Mouse (Mus musculus): Measurements from ENCODE around the gene Zfp704. TPM values are rescaled to one million over a fixed set of nuclear protein-coding genes. Genes with fewer than 3 reads are reported as not detected.
A peak's percentile ranks its signal among the peaks of the same experiment; 100 is the strongest.

Zfp704 gene
- total RNA-seq, 2 experiments from 2014 or later: 29.9 to 30.7 TPM

DNA sequence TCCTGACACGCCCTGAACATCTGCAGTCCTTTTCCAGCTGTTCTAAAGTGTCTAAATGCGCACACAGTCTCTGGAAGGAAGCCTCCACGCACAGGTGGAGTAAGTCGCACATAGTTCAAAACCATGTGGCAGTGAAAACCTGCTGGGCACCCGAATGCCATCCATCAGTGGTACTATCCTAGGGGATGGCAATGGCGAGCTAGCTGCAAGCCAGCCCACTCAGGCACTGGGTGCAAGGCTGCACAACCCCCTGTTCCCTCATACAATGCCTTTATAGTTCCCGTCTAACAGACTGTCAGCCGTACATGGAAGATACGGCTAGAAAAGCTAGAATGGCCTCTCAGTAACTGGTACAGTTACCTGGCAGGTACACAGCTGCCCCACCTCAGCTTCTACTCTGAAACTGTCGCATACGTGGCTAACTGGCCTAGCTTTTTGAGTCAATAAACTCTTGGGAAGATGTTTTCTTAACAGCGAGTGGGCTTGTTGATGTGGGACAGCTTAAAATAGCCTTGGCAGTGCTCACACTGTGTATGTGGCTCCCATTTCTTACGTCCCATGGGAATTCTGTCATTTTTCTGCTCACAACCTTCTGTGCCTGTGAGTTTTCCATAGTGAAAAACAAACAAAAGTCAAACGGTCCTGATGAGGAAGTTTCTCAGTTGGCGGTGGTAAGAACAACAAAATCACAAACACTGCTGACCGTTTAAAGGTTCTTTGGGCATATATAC, 176.9 kb downstream of the Zfp704 start:
- peak in 1 of 2 experiments; percentile 5 for DNase-seq (ENCODE audit: low spot score in 2 of 2)

DNA sequence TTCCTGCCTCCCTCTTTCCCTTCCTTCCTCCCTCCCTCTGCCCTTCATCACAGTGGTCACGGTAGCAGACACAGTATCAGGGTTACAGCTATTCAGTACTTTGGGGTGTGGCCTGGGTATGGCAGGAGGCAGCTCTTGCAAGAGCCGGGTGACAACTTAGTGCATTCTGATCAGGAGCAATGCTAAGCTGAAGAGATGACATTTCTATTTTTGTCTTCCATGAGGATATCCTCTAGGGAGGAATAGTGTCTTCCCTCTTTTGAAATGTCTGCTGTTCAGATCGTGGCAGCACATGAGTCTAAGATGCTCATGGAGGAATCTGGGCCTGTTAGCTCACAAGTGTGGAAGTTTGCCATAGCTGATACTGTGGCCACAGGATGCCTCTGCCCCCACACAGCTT, 177.7 kb downstream of the Zfp704 start:
- peak in 1 of 2 experiments; percentile 3 for DNase-seq (ENCODE audit: low spot score in 2 of 2)

DNA sequence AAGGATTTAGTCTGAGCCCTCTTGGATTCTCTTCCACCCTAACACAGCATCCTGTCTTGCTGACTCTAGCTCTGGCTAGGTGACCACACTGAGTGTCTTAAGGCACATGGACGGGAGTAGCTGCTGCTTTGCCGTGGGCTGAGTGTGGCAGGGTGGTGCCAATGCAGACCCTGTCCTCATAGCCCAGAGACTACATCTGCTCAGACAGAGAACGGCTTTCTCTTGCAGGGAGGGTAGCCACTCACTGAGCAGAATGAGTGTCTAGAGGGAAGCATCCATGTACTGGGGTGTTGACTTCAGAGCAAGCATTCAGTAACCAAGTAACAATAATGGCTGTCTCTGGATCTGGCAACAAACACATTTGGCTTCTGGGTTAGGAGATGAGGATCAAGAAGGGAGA, 179.9 kb downstream of the Zfp704 start:
- DNase-seq (ENCODE audit: low spot score in 2 of 2): peak in 1 of 2 experiments; percentile 5

DNA sequence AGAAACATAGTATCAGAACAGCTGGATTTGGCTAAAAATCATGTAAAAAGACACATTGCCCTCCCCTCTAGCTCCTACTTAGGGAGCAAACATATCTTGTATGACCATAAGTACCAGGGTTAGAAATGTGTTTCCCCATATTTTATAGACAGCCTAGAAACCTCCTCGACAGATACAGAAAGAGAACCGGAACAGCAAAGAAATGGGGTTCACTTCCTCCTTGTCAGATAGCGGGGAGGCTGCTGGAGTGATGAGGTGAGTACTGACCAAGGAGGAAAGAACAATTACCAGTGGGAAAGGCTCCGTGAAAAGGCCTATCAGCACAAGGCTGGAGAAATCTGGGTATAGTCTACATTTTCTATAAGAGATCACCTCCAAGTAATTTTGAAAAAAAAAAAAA, 182.1 kb downstream of the Zfp704 start:
- no peak for DNase-seq (ENCODE audit: low spot score in 2 of 2)

DNA sequence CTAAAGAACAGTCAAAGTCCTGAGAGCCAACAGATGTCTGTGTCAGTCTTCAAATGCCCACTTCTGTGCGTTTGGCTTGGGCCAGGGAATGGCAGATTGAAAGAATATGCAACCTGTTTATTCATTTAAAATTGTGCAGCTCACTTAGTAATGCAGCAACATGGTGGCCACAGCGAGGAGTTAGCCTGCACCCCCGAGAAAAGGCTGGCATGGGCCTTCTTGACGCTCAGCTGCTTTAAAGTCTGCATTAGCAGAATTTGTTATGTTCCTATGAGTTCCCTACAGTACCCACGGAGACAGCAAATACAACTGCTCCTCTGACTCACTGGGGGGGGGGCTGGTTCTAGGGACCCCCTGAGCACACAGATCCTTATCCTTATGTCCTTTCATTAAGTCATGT, 184.2 kb downstream of the Zfp704 start:
- DNase-seq (ENCODE audit: low spot score in 2 of 2): no peak

DNA sequence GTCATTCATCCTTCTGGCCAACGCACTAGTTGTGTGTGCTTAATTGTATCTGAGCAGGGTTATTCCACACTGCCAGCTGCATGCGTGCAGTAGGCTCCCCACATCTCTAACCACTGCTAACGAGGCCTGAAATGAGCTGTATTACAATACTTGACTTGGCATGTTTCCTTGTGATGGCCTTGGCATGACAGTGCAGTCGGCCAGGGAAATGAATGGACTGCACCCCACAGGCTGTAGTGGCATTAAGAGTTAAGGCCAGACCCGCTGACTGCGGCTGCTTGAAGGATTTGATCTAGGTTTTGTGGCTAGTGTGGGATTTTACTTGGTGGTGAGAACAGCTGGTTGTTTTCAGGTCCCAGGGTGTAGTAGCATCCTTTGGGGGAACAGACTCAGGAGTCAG, 185.2 kb downstream of the Zfp704 start:
- DNase-seq (ENCODE audit: low spot score in 2 of 2): no peak

DNA sequence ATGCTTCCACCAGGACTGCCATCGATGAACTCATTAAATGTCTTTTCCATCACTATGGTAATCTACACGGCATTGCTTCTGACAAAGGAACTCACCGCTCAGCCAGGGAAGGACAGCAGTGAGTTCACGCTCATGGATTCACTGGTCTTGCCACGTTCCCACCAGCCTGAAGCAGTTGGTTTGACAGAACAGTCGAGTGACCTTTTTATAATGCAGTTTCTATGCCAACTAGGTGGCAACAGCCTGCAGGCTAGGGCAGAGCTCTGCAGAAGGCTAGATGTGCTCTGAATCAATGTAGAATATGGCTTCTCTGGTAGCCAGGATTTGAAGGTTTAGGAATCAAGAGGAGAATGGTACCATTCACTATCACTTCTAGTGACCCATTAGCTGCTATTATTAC, 186.2 kb downstream of the Zfp704 start:
- DNase-seq (ENCODE audit: low spot score in 2 of 2): no peak

DNA sequence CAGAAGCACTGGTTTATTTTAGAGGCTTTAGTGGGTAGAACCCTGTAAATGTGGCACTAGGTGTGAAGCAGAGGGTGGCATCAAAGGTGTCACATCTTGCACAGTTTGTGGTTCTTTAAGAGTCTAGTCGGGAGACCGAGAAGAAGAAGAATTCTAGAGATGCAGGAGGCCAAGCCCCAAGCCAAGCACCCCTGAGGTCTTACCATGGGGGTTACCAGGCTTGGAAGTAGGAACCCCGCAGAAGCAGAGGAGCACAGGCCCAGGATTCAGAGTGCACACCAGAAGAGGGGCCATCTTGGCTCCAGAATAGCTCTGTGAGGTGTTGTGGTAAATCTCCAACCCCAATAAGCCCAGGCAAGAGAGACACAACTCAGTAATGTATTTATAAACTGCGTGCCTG, 201.0 kb downstream of the Zfp704 start:
- DNase-seq (ENCODE audit: low spot score in 2 of 2): no peak

DNA sequence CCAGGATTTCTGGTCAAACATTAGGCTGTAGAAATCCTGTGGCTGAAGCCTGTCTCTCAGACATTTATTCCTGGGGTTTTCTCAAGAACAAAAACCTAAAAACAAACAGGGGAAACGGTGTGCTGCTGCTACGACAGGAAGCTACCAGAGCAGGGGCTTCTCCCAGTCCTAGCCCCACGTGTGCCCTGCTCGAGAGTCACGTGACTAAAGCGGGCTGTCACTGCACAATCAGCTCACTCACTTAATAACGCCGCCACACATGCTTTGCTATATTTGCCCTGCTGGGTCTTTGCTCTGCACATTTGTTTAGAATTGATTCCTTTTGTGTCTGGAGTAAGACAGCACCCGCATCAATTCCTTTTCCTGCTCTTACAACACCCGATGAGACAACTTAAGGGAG, 202.1 kb downstream of the Zfp704 start:
- DNase-seq (ENCODE audit: low spot score in 2 of 2): no peak

DNA sequence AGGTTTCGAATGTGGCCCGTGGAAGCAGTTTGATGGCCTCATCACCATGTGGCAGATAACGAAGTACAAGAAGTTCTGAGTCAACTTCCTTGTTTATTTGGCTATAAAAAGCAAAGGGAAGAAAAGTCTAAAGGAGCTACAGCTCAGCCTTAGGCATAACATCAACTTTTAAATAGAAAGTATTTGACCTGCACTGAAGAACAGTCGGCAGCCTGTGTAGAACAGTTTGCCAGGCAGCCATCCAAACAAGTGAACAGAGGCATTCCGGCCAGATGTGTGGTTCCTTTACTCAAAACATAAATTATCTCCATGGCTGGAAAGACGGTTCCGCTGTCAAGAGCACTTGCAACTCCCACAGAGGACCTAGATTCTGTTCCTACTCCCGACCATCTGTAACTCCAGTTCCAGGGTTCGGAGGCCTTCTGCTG, 202.8 kb downstream of the Zfp704 start:
- DNase-seq (ENCODE audit: low spot score in 2 of 2): peak in 1 of 2 experiments; percentile 35

DNA sequence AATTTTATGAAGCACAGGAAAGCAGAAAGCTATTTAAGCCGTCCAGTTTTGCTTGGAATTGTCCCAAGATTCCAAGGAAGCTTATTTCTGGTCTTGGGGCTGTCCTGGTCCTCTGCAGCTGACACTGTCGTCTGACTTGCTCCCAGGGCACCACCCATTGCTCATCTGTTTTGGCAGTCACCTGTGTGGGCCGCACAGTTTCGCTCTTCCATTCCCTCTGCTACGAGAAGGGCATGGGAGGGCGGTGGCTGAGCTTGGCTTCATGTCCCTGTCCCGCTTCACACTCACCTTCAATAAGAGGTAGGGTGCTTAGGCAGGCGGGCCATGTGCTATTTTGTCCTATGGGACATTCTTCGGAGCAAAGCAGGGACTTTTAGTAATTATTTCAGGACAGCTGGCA, 204.5 kb downstream of the Zfp704 start:
- DNase-seq (ENCODE audit: low spot score in 2 of 2): no peak

DNA sequence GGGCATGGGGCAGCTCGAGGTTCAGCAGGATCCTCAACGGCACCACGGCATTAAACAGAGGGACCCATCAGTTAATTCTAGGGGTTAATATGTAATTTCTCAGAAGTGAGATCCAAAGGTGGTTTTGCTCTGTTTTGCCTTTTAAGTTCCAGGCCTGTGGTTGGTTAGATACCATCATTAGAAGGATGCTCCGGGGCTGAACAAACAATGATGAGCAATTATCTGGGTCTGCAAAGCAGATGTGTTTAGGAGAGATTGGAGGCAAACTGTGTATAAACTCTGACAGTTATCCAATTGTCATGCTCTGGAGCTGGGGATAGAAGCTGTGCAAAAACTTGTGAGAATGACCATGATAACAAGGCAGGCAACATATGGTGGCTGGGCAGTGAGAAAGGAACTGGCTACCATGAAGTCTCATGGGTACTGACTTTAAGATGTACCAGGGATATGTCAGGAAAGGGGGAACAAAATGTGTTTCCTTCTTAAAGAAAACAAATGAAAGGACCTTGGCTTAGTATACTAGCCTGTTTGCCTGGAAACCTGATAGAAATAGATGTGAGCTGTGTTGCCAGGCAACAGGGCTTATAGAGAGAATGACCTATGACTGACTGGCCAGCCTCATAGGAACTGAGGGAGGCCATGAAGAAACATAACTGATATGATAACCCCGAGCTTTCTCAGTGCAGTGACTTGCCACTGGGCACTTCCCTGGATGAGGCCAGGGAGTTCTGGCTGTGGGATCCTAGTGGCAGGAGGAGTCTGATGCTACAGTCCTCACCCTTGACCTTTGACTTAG, 206.4 kb downstream of the Zfp704 start:
- DNase-seq (ENCODE audit: low spot score in 2 of 2): no peak

DNA sequence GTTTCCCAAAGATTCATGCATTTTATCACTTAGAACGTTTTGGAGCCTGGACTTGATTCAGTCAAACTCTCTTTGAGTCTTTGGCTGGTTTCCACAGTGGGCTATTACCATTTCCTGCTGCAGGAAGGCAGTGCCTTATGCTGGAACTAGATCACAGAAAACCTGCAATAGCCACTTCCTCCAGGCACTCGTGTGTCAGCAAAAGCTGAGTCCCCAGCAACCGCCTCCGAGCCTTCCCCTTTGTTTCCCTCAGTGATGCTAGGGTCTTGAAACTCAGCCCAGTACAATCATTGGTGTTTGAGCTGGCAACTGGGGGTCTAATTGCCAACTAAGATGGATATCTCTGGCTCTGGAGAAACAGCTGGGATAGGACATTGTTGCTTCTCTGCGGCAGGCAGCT, 207.0 kb downstream of the Zfp704 start:
- no peak for DNase-seq (ENCODE audit: low spot score in 2 of 2)

DNA sequence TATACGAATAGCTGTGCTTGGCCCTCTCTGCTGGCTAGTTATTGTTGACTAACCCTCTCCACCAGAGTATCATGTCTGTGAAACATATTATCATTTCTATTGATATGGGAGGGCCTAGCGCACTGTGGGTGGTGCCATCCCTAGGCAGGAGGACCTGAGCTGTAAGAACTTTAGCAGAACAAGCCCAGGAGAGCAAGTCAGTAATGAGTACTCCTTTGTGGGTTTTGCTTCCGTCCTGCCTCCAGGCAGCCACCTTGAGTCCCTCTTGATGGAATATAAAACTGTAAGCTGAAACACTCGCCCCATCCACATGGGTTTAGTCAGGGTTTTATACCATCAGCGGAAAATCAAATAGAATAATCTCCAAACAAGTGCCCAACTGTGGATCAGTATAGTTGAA, 207.5 kb downstream of the Zfp704 start:
- no peak for DNase-seq (ENCODE audit: low spot score in 2 of 2)

DNA sequence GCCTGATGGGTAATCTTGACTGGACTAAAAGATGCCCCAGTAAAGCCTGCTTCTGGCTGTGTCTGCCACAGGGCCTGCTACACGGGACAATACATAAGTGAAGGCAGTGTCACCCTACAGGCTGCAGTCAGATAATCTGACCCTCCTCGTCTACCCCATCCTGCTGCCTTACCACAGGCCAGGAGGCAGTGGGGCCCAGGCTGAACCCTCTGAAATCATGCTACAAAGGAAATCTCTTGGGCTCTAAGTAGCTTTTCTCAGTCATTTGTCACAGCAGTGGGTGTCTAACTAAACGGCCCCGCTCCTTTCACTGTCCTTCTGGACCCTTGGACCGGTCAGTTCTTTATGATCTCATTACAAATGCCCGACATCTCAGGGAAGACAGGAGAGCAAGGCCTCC, 208.2 kb downstream of the Zfp704 start:
- no peak for DNase-seq (ENCODE audit: low spot score in 2 of 2)

DNA sequence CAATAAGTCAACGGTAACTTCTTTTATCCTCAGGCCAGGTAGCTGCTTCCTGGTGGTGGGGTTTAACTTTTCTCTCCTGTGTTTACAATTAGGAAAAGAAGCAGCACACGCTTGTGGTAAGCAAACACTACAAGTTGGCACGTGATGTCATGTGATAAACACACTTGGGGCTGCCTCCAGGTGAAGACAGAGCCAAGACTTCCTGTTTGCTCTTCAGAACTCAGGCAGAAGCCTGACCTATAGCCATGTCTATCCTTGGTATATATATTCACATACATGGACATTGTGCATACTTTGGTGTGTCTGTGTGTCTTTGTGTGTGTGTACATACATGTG, 209.0 kb downstream of the Zfp704 start:
- no peak for DNase-seq (ENCODE audit: low spot score in 2 of 2)

DNA sequence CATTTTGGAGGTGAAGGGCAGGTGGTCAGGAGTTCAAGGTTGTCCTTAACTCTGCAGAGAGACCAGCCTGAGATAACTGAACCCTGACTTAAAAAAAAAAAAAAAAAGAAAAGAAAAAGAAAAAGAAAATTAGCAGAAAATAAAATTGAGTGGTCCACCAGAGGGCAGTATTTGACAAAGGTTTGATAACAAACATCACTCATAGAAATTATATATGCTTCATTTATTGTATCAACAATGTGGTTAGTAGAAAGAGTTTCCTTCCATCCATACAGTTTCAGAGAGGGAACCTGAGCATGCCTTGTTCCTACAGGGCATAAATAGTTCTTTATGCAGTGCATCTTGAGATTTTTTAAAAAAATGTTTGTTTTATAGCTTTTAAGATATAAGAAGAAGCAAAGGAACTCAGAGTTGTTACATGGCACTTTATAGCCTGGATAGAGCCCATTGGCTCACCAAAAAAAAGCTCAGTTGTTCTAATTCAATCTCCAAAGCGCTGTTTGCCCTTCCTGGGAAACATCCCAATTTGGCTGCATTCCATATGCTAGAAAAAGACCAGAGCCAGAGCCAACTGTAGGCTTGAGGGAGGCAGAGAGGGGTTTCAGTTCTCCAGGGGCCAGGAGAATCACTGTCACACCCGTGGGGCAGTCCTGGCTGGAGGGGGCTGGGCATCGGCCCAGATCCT, 209.5 kb downstream of the Zfp704 start:
- DNase-seq (ENCODE audit: low spot score in 2 of 2): no peak

DNA sequence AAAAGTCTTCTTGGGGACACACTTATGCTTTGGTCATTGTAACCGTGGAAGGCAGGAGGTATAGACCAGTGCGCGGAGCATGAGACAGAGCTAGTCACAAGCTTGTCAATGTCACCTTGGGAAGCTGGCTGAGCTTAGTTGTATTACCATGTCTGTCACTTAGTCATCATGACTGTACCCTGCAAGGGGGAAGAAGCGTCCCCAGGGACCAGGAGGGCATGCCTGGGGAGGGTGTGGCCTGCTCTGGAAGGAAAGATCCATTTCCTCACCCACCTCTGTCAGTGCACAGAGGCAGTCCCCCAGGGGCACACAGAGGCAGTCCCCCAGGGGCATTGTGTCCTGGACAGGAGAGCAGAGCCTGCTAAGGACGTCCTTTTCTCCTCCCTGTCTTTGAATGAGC, 211.6 kb downstream of the Zfp704 start:
- no peak for DNase-seq (ENCODE audit: low spot score in 2 of 2)

Measured in gastrocnemius, postnatal 4 days (tissue).